ENCODE assay signal across 8 mouse cellular contexts in genomic region chr14:101608519-101609368, GRCm38 (mm10). TPM values are rescaled to one million over a fixed set of nuclear protein-coding genes. Genes with fewer than 3 reads are reported as not detected.
DNase-seq lines count a peak whose midpoint lies in the region; ATAC-seq and TF ChIP-seq lines count a peak whose summit lies in the region.

Tbc1d4 (minus strand) TSS chr14:101609191.

- peak within 1 kb of the TSS; percentile 97 for H3K4me2 ChIP-seq in forebrain, embryonic 12.5 days
- peak within 1 kb of the TSS; percentile 80 for H3K4me2 ChIP-seq in heart, embryonic 16.5 days (ENCODE audit: low read depth, low read length)
- H3K4me2 ChIP-seq in liver, embryonic 16.5 days (ENCODE audit: low read depth, low read length) = peak within 1 kb of the TSS; percentile 60
- H3K4me2 ChIP-seq in neural tube, embryonic 12.5 days (replicated peaks) = peak within 1 kb of the TSS; percentile 99

- DNase-seq in kidney, postnatal 36 days = peak; percentile 90 to 91

- peak; percentile 22; the same call in 1 of the 2 replicates for TF ChIP-seq CTCF in testis, adult 2 months (IDR thresholded peaks at IDR 0.05; ENCODE audit: control insufficient read depth, insufficient read depth, insufficient replicate concordance, low read depth, low read length)

- peak; percentile 56 for ATAC-seq in CD4-positive, CD25-positive, alpha-beta regulatory T cell, adult 4 months
- peak; percentile 87 for ATAC-seq in forebrain, embryonic 12.5 days (ENCODE audit: low FRiP score)
- ATAC-seq in heart, embryonic 16.5 days (replicated peaks; ENCODE audit: extremely low read depth, insufficient read depth, low FRiP score) = peak; percentile 92
- ATAC-seq in liver, embryonic 16.5 days (ENCODE audit: low read depth) = peak; percentile 76
- ATAC-seq in neural tube, embryonic 12.5 days (ENCODE audit: low FRiP score, low read depth) = peak; percentile 86

- 0 out of 2 replicates have a peak, but pooled peaks cover 2% of the 10 kb centered on the region for H3K4me1 ChIP-seq in brown adipose tissue, adult 24 weeks (ENCODE audit: control insufficient read depth, insufficient read depth, insufficient read length, low read length)
- peaks cover 12% of the 10 kb centered on the region for H3K4me1 ChIP-seq in forebrain, embryonic 12.5 days
- peaks cover 3% of the 10 kb centered on the region; the same call in 1 of the 2 replicates for H3K4me1 ChIP-seq in heart, embryonic 16.5 days (ENCODE audit: control insufficient read depth, insufficient read depth, low read length)
- H3K4me1 ChIP-seq in liver, embryonic 16.5 days (ENCODE audit: control insufficient read depth, low read depth, low read length) = no peaks in the 10 kb centered on the region; the same call in 1 of the 2 replicates
- peaks cover 8% of the 10 kb centered on the region; the same call in 1 of the 2 replicates for H3K4me1 ChIP-seq in neural tube, embryonic 12.5 days
- H3K4me1 ChIP-seq in testis, adult 2 months (ENCODE audit: control insufficient read depth, insufficient read depth, low read length) = peaks cover 15% of the 10 kb centered on the region

- H3K27me3 ChIP-seq in forebrain, embryonic 12.5 days = peaks cover 15% of the 10 kb centered on the region
- no peaks in the 10 kb centered on the region for H3K27me3 ChIP-seq in heart, embryonic 16.5 days (ENCODE audit: control insufficient read depth, insufficient read depth, low read length)
- peaks cover 17% of the 10 kb centered on the region for H3K27me3 ChIP-seq in liver, embryonic 16.5 days (ENCODE audit: control insufficient read depth, insufficient read depth, low read depth, low read length)
- H3K27me3 ChIP-seq in neural tube, embryonic 12.5 days (replicated peaks) = peaks cover 13% of the 10 kb centered on the region; the same call in 1 of the 2 replicates
- H3K27me3 ChIP-seq in testis, adult 2 months (ENCODE audit: control insufficient read depth, insufficient read depth, low read length) = no peaks in the 10 kb centered on the region

- H3K4me3 ChIP-seq in brown adipose tissue, adult 24 weeks (ENCODE audit: insufficient read depth, low read depth, low read length) = peak within 1 kb of the TSS; percentile 89
- H3K4me3 ChIP-seq in forebrain, embryonic 12.5 days (replicated peaks) = peak within 1 kb of the TSS; percentile 71
- peak within 1 kb of the TSS; percentile 59 for H3K4me3 ChIP-seq in heart, embryonic 16.5 days (ENCODE audit: low read length)
- peak within 1 kb of the TSS; percentile 63 for H3K4me3 ChIP-seq in liver, embryonic 16.5 days (ENCODE audit: low read depth, low read length)
- H3K4me3 ChIP-seq in neural tube, embryonic 12.5 days = peak within 1 kb of the TSS; percentile 59
- H3K4me3 ChIP-seq in testis, adult 2 months (ENCODE audit: control insufficient read depth, low read depth, low read length) = peak within 1 kb of the TSS; percentile 87

- H3K27ac ChIP-seq in brown adipose tissue, adult 24 weeks (replicated peaks; ENCODE audit: low read depth, low read length) = peak within 1 kb of the TSS; percentile 56; the same call in 1 of the 2 replicates
- peak within 1 kb of the TSS; percentile 53; the same call in 1 of the 2 replicates for H3K27ac ChIP-seq in forebrain, embryonic 12.5 days
- H3K27ac ChIP-seq in heart, embryonic 16.5 days (ENCODE audit: low read length) = peak within 1 kb of the TSS; percentile 96
- H3K27ac ChIP-seq in liver, embryonic 16.5 days (ENCODE audit: low read length) = no peak within 1 kb of the TSS
- H3K27ac ChIP-seq in neural tube, embryonic 12.5 days = no peak within 1 kb of the TSS
- H3K27ac ChIP-seq in testis, adult 2 months (ENCODE audit: control insufficient read depth, insufficient read depth, low read depth, low read length) = peak within 1 kb of the TSS; percentile 59

- no peaks in the 10 kb centered on the region for H3K9me3 ChIP-seq in forebrain, embryonic 12.5 days
- H3K9me3 ChIP-seq in heart, embryonic 16.5 days (replicated peaks; ENCODE audit: control insufficient read depth, low read length) = no peaks in the 10 kb centered on the region
- H3K9me3 ChIP-seq in liver, embryonic 16.5 days (replicated peaks; ENCODE audit: control insufficient read depth, low read length) = no peaks in the 10 kb centered on the region
- H3K9me3 ChIP-seq in neural tube, embryonic 12.5 days = no peaks in the 10 kb centered on the region

- WGBS in forebrain, embryonic 12.5 days = under 1% methylated on average over 62 of the region's 62 CpGs
- WGBS in heart, embryonic 16.5 days = under 1% methylated on average over 62 of the region's 62 CpGs
- WGBS in liver, embryonic 16.5 days (ENCODE audit: insufficient replicate concordance) = under 1% methylated on average over 62 of the region's 62 CpGs
- WGBS in neural tube, embryonic 12.5 days = under 1% methylated on average over 61 of the region's 62 CpGs

- peak within 1 kb of the TSS; percentile 74 for H3K9ac ChIP-seq in forebrain, embryonic 12.5 days
- peak within 1 kb of the TSS; percentile 77 for H3K9ac ChIP-seq in heart, embryonic 16.5 days (ENCODE audit: low read length)
- no peak within 1 kb of the TSS; the same call in 1 of the 2 replicates for H3K9ac ChIP-seq in liver, embryonic 16.5 days (ENCODE audit: low read depth, low read length)
- H3K9ac ChIP-seq in neural tube, embryonic 12.5 days = peak within 1 kb of the TSS; percentile 51

- TF ChIP-seq POLR2A in testis, adult 2 months (IDR thresholded peaks at IDR 0.05; ENCODE audit: control insufficient read depth, low read depth, low read length) = no peak; the same call in 1 of the 2 replicates

- H3K36me3 ChIP-seq in forebrain, embryonic 12.5 days (replicated peaks) = no peaks in the 10 kb centered on the region
- H3K36me3 ChIP-seq in heart, embryonic 16.5 days (ENCODE audit: control insufficient read depth, insufficient read depth) = no peaks in the 10 kb centered on the region
- no peaks in the 10 kb centered on the region for H3K36me3 ChIP-seq in liver, embryonic 16.5 days (ENCODE audit: control insufficient read depth, insufficient read depth)
- no peaks in the 10 kb centered on the region for H3K36me3 ChIP-seq in neural tube, embryonic 12.5 days
- H3K36me3 ChIP-seq in testis, adult 2 months (ENCODE audit: control insufficient read depth, insufficient read depth, low read length) = no peaks in the 10 kb centered on the region

RNA-seq across cellular contexts. Expression of gene Tbc1d4, which starts in this region (rescaled TPM):
- polyA plus RNA-seq in CD4-positive, CD25-positive, alpha-beta regulatory T cell, adult 4 months (2017; shearing (Covaris generic)) = 100 to 1,000 TPM; 145 to 157 TPM
- 25.0 and 28.3 TPM in 2 replicates for polyA plus RNA-seq in brown adipose tissue, adult 24 weeks (2012; ENCODE audit: insufficient read depth, insufficient read length, missing spikeins)
- polyA plus RNA-seq in forebrain, embryonic 12.5 days (2016; fragmentation: Nextera tagmentation; extraction: Ambion mirVana) = 7.4 and 7.7 TPM in 2 replicates
- 25.8 and 25.9 TPM in 2 replicates for polyA plus RNA-seq in heart, embryonic 16.5 days (2015; fragmentation: Nextera tagmentation; extraction: Ambion mirVana)
- 1.5 and 2.0 TPM in 2 replicates for polyA plus RNA-seq in liver, embryonic 16.5 days (2015; fragmentation: Nextera tagmentation; extraction: Ambion mirVana)
- polyA plus RNA-seq in neural tube, embryonic 12.5 days (2016; fragmentation: Nextera tagmentation; extraction: Ambion mirVana) = 5.8 and 7.5 TPM in 2 replicates
- 2.0 and 2.2 TPM in 2 replicates for polyA plus RNA-seq in testis, adult 2 months (2012; rRNA removed)

Comparison
In these comparisons a context has a peak if more than half of its experiments do, and no peak if none do; other contexts are left out.
1. H3K27ac ChIP-seq: peak in brown adipose tissue, adult 24 weeks (single experiment), forebrain, embryonic 12.5 days (single experiment), heart, embryonic 16.5 days (single experiment) and testis, adult 2 months (single experiment); none in liver, embryonic 16.5 days (single experiment) and neural tube, embryonic 12.5 days (single experiment).
2. Peak in every context shown above with its lines, with median percentiles within 50 percentile points of each other: ATAC-seq, H3K4me3 ChIP-seq and H3K4me2 ChIP-seq.